Mouse (Mus musculus): ENCODE results near the gene Stim2. TPM values are rescaled to one million over a fixed set of nuclear protein-coding genes. Genes with fewer than 3 reads are reported as not detected.

Stim2 gene
- total RNA-seq, 2 experiments from 2014 or later: 30.3 to 31.9 TPM

- no peak for DNase-seq (ENCODE audit: low spot score in 2 of 2)
Observed at GRCm38 (mm10) chr5:53992616-53993015, 5.7 kb upstream of the Stim2 start.

GRCm38 (mm10) chr5:53994576-53994975 lies 3.7 kb upstream of the Stim2 start:
- no peak for DNase-seq (ENCODE audit: low spot score in 2 of 2)

DNA sequence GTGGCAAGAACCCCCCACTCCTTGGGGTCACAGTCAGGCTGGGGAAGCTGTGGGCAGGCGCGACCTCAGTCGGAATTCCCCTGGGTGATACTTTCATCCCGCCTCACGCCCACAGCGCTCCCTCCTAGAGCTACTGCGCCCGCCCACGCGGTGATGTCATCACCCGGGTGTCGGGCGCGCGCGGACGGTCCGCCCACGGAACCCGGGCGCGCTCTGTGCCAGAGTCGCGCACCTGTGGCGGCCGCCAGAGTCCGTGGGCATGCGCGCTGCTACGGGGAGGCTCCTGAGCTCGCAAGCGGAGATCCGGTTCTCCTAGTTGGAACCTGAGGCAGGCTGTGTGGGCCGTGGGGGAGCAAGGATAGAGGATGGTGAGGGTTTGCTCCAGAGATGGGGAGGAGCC lies 3.0 kb upstream of the Stim2 start:
- DNase-seq (ENCODE audit: low spot score in 2 of 2): peak; percentile 33 to 46

DNA sequence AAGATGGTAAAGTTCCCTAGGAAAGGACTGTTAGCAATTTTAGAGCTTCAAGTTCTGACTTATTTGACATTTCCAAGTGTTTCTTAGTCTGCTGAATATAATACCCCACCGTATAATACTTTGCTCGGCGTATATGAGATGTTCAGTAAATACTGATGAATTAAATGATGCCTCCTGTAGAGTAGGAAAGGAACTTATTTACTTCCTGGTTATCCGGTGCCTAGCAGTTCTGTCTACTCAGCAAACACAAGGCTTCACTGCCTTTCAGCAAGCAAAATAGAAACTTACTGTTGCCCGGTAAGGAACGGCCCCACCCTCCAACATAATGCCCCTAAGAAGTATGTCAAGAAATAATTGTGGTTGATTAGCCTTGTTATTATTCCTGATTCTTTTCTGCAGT lies 1.5 kb upstream of the Stim2 start:
- DNase-seq (ENCODE audit: low spot score in 2 of 2): no peak

DNA sequence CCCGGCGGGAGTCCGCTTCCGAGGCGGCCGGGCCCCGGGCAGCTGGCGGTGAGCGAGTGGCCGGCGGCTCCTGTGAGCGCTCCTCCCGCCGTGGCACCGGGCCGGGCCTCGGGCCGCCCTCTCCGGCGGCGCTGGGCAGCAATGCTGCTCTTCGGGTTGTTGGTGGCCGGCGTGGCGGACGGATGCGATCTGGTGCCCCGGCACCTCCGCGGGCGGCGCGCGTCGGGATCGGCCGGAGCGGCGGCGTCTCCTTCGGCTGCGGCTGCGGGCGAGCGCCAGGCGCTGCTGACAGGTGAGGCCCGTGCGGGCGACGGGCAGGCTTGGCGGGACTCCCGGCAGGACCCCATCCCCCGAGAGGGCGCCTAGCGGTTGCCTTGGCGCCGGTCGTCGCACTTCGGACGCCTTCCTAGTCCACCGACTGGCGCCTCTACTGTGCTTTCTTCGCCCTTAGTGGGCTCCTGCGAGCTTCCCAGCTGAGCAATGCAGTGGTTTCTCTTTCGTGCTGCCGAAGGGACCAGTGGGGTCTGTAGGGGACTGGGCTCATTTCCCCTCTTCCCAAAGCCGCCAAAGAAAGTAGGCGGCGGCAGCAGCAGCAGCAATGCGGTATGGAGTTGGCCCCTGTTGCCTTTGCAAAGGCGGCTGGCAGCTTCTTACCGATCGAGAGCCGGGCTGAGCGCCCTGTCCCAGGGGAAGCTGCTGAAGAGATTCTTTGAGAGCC lies 603 bp downstream of the Stim2 start:
- DNase-seq (ENCODE audit: low spot score in 2 of 2): peak; percentile 27 to 29

GRCm38 (mm10) chr5:53999461-53999770 lies 1.1 kb downstream of the Stim2 start:
- DNase-seq (ENCODE audit: low spot score in 2 of 2): no peak

GRCm38 (mm10) chr5:53999831-54000230 lies 1.5 kb downstream of the Stim2 start:
- no peak for DNase-seq (ENCODE audit: low spot score in 2 of 2)

GRCm38 (mm10) chr5:54001021-54001420 lies 2.7 kb downstream of the Stim2 start:
- DNase-seq (ENCODE audit: low spot score in 2 of 2): no peak

DNA sequence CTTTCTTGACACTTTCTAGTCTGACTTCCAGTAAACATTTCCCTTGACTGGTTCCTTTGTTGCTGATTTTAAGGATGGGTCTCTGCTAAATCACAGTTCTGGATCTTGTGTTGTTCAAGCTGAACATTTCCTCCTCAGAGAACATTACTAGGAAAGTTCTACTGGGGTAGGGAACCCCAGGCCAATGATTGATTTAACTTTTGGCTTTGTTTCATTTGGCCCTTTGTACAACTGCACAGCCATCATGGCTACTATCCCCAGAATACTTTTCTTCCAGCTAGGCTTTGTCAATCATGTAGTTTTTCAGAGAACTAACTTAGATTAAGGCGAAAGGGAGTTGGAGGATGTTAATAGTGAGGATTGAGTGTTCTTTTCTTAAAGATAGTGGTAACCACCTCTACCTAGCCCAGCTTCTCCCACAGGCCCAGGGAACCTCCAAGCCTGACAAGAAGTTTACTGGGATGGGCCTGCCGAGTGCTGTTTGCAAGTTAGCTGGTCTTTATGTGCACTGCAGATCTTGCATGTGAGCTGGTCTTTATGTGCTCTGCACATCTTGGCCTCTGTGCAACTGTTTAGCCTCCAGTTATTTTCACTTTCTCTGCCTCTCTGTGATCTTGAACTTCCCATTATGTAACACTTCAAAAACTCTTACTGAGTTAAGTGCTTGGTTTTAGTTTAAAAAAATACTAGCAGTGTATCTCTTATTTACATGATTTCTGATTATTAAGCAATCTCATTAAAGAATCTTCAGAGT lies 7.0 kb downstream of the Stim2 start:
- DNase-seq (ENCODE audit: low spot score in 2 of 2): no peak

DNA sequence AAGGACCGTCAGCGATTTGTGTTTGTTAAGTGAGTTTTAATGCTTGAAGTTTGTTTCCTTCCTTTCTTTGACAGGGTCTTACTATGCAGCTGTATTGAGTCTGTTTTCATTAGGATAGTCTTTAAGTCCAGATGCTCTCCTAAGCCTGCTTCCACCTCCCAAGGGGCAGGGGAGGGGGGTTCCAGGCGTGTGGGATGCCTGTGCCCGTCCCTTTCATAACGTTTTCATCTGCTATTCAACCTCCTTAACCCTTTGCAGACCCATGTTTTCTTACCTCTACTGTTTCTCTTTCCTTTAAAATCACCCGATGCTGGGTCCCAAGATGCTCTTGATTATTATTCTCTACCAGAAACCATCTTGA lies 7.5 kb downstream of the Stim2 start:
- DNase-seq (ENCODE audit: low spot score in 2 of 2): no peak

DNA sequence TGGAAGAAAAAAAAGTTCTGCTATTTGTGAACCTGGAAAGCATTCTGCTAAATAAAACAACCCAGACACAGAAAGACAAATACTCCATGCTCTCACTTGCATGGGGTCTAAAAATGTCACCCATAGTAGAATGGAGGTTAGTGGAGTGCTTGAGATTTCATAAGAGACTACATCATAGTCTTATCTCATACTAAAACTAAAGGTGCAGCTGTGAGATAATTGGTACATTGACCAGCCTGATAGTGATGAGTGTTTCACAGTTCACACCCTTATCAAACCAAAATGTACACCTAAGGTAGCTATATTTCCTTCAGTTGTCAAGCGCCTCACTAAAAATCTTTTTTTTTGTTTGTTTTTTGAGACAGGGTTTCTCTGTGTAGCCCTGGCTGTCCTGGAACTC lies 8.5 kb downstream of the Stim2 start:
- no peak for DNase-seq (ENCODE audit: low spot score in 2 of 2)

GRCm38 (mm10) chr5:54007617-54008016 lies 9.3 kb downstream of the Stim2 start:
- no peak for DNase-seq (ENCODE audit: low spot score in 2 of 2)

- DNase-seq (ENCODE audit: low spot score in 2 of 2): no peak
Observed at GRCm38 (mm10) chr5:54013271-54013670, 15.0 kb downstream of the Stim2 start.

- DNase-seq (ENCODE audit: low spot score in 2 of 2): no peak
Observed at GRCm38 (mm10) chr5:54017143-54017542, 18.8 kb downstream of the Stim2 start.

- DNase-seq (ENCODE audit: low spot score in 2 of 2): no peak
Observed at GRCm38 (mm10) chr5:54018856-54019255, 20.6 kb downstream of the Stim2 start.

- no peak for DNase-seq (ENCODE audit: low spot score in 2 of 2)
Observed at GRCm38 (mm10) chr5:54019546-54019945, 21.2 kb downstream of the Stim2 start.

DNA sequence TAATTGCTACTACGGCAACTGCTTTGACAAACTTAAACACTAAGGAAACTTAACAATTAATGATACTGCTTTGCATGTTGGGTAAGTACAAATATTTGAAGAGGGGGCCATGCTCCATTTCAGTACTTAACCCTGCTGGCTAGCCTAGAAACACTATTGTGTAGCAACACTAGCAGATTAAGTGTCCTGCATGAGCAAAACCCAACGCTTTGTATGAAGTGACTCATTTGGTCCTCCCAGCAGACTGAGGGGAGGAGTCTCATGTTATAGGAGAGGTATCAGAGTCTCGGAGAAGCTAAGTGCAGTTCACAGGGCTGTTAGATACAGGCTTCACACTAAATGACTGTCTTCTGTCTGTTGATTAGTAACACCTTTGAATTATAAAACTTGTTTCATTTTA lies 26.3 kb downstream of the Stim2 start:
- DNase-seq (ENCODE audit: low spot score in 2 of 2): no peak

- DNase-seq (ENCODE audit: low spot score in 2 of 2): no peak
Observed at GRCm38 (mm10) chr5:54025630-54026029, 27.3 kb downstream of the Stim2 start.

GRCm38 (mm10) chr5:54033217-54033616 lies 34.9 kb downstream of the Stim2 start:
- DNase-seq (ENCODE audit: low spot score in 2 of 2): no peak

- DNase-seq (ENCODE audit: low spot score in 2 of 2): no peak
Observed at GRCm38 (mm10) chr5:54034680-54035079, 36.4 kb downstream of the Stim2 start.

DNA sequence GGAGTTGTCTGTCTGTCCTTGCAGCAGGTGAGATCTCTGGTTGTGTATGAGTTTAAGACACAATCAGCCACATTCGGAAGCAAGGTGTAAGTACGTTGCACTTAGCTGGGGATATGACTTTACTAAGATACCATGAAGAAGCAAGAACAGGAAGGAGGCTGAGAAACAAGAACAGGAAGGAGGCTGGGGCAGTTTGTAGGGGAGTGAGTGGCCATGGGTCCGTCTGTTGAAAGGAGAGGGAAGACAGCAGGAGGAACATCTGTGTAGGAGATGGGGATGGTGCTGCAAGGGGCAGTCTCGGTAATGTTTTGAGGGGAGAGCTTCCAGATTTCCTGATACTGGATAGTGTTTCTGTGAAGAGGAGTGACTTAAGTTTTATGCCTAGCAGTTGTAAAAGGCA lies 40.3 kb downstream of the Stim2 start:
- DNase-seq (ENCODE audit: low spot score in 2 of 2): no peak

DNA sequence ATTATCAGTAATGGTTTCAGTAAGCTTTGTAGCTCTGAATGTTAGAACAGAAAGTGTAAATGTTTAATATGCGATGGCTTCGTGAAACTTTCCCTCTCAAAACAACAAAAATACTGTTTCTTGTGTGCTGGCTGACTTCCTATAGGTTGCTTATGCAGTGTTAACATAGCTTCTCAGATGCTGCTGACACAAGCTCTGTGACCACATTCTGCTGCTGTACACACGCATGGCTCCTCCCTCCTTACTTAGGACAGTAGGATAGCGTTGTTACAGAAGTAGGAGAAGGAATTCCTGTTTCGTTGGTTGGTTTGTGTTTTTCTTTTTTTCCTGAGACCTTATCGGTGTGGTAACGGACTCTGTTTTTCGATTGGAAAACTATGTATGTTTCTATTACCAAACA lies 42.2 kb downstream of the Stim2 start:
- no peak for DNase-seq (ENCODE audit: low spot score in 2 of 2)

- DNase-seq (ENCODE audit: low spot score in 2 of 2): no peak
Observed at GRCm38 (mm10) chr5:54042013-54042412, 43.7 kb downstream of the Stim2 start.

All from adrenal gland, postnatal 4 days (tissue).